Mouse (Mus musculus): ENCODE measurements around the gene Ltbp3.
"Not testable (repeated sequence)": the region's sequence is repeated elsewhere in the genome, so short reads cannot be mapped to it uniquely, and the experiment has no call there.

The Ltbp3 gene

DNA sequence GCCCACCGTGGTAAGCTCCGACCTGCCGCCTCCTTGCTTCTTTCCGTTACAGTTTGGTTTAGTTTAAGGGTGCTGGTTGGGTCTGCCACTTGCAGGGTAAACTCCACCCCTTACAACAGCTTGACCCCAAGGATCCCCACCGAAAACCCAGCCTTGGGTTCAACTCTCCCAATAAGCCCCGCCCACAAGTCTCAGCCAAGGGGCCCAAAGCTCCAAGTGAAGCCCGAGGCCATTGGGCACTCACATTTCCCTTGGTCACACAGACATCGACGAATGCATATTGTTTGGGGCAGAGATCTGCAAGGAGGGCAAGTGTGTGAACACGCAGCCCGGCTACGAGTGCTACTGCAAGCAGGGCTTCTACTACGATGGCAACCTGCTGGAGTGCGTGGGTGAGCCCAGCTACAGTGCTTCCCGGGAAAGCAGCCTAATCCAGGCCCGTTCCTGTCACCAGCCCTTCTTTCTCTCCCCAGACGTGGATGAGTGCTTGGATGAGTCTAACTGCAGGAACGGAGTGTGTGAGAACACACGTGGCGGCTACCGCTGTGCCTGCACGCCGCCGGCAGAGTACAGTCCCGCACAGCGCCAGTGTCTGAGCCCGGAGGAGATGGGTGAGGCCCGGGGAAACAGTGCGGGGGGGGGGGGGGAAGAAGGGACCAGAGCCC, 15.7 kb downstream of the Ltbp3 start:
- no peak for DNase-seq

DNA sequence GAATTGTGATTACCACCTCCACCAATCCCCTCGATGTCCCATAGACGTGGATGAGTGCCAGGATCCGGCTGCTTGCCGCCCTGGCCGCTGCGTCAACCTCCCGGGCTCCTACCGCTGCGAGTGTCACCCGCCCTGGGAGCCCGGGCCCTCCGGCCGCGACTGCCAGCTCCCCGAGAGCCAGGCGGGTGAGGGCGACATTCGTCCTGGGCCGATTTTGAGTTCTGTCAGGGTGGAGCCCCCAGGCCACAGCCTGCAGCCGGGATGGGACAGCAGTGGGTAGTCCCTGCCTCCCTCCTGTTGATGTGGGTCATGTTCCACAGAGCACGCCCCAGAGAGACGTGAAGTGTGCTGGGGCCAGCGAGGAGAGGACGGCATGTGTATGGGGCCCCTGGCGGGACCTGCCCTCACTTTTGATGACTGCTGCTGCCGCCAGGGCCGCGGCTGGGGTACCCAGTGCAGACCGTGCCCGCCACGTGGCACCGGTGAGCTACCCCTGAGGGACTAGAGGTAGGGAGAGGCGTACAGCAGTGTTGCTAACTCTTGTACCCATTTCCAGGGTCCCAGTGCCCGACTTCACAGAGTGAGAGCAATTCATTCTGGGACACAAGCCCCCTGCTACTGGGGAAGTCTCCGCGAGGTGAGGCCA, 16.4 kb downstream of the Ltbp3 start:
- no peak for DNase-seq

DNA sequence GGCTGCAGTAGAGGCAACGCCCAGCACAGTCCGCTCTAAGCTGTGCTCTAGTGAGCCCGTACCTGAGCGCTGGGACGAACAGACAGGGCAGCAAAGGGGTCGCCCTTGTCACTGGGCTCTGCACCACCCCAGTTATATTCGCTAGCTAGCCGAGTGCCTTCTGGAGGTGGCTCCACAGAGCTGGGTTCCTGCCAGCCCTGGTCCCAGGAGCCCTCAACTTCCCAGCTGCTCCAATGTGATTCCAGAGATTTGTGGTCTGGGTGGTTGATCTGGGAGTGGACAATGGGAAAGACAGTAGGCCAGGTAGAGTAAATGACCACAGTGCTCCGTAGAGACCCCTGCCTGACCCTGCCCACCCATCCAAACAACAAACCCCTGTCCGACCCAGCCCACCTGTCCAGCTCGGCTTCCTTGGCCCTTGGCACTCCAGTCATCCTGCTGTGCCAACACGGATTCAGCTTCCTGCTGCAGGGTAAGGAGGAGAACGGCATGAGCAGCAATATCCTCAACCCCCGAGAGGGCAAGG, 18.2 kb downstream of the Ltbp3 start:
- DNase-seq = no peak

DNA sequence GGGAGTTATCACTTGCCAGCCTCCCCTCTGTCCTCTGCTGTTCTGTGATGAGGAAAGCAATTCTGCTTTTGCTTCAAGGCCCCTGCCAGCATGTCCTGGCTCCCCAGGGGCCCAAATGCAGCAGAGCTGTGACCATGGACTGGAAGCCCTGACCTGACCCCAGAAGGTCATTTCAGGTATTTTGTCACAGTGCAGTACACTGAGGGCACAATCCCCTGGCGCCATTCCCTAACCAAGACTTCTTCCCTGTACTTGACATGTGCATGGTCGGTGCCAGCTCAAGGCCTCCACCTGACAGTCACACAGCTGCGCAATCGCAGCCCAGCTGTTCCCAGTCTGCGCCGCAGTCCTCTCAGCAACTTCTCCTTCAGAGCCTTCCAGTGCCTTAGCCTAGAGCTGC, 22.5 kb downstream of the Ltbp3 start:
- DNase-seq = no peak

DNA sequence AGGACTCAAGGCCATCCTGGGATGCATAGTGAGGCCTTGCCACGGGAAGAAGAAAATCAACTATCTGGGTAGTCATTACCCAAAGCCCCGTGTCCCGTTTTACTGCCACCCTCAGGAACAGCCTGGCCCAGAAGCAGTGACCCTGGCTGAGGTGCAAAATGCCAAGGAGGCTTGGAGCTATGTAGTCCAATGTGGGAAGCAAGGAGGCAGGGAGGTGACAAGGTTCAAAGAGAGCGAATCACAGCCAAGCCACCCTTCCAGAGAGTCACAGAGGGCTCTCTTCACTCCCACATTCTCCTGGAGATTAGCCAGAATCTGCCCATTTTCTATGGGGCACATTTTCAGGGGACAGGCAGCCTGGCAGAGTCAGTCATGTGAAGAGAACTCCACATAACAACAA, 26.6 kb downstream of the Ltbp3 start:
- DNase-seq = no peak

DNA sequence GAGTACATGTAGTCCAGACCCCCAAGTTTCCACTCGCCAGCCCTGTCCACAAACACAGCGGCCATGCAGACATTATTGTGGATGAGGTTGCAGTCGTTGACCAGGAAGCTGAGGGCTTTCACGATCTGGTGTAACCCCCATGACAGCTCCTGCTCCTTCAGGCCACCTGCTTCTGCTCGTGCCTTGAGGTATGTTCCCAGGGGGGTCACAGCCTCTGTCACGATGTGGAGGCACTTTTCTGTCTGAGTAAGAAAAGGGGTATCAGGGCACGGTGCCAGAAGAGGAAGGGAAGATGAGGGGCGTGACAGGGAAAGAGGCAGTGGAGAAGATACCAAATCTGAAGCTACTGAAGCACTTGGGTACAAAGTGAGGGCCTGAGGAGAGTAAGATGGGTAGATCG, 29.6 kb downstream of the Ltbp3 start:
- DNase-seq = no peak

DNA sequence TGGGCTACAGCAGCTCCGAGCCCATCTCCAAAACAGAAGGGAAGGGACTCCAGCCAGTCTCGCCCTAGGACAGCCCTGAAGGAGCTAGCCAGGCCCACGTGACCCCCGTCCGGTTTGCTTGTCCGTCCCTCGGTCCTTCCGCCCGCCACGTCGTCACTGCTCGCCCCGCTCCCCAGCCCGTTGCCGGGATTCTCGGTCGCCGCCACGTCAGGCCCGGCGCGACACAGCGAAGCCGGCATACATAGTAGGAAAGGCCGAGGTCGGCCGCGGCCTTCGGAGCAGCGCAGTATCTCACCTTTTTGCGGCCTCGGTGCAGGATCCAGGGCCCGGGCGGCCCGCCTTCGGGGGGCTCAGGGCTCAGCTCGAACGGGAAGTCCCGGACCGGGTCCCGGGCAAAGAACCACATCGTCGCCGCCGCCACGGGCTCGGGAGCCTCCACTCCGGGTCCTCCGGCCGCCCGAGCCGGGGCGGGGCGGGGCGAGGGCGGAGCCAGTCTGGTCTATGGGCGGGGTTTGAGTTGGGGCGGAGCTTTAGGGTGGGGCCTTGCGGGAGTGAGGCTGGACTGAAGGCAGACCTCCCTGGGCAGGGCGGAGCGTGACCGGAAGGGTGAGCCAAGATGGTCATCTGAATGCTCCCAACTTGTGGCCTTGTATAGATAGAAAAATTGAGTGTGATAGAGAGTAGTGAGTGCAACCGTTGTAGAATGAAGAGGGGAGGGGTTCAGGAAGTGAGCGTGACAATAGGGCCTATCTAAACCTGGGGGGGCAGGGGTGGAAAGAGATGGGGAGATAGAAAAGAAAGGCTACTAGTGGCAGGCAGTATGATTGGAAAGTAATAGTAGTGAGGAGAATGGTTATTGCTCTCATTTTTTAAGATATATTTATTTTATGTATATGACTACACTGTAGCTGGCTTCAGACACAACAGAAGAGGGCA, 30.5 kb downstream of the Ltbp3 start, which contains the start of gene Scyl1:
Gene Scyl1, minus strand, starts transcription at position 495 of the 936 bp plus-strand sequence.
- DNase-seq = peak; percentile 96

DNA sequence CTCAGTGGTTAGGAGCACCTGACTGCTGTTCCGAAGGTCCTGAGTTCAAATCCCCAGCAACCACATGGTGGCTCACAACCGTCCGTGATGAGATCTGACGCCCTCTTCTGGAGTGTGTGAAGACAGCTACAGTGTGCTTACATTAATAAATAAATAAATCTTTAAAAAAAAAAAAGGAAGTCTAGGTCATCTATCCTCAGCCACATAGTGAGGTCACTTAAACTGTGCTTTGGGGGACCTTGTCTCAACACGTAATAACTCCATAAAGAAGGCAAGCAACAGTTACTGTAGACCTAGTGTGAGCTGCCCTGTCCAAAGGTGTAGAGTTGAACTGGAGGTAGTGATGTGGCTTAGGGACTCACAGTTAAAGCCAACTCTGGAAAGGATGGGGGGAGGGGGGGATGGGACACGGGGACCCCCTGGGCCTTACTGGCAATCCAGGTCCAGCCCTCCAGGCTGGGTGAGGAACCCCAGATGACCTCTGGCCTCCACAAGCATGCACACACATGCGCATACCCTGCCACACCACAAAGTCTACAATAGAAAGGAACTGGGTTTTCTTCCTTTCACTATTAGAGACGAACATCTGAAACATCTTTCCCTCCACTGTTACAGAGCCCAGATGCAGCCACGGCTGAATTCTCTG, 36.8 kb downstream of the Ltbp3 start:
- DNase-seq = no peak

DNA sequence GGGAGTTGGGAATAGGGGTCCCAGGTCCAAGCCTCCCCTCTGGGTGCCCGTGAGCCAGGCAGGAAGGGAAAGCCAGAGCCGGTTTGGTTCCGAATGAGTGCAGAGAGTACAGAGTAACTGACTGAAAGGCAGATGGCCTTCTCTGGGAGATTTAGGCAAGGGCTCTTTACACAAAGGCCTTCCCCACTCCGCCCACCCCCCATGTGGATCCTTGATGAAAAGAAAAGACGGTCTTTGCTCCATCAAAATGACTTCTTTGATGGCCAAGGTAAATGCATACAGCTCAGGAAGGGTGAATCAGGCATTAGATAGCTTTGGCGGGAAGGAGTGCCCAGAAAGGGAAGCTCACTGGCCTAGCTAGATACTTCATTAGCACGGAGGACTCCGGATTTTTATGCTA, 37.6 kb downstream of the Ltbp3 start:
- no peak for DNase-seq

DNA sequence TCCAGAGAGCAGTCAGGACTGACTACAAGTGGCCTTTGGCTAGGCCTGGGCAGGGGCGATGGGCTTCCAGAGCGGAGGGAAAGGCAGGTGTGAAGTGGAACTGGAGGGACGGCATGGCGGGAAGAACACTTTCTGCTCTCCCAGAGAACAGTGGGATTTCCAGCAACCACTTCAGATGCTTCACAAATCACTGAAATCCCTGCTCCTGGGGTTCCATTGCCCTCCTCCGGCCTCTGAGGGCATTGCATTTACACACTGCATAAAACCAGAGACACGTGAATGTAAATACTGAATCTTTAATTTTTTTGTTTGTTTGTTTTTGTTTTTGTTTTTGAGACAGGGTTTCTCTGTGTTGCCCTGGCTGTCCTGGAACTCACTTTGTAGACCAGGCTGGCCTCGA, 39.5 kb downstream of the Ltbp3 start:
- peak; percentile 74 for DNase-seq

DNA sequence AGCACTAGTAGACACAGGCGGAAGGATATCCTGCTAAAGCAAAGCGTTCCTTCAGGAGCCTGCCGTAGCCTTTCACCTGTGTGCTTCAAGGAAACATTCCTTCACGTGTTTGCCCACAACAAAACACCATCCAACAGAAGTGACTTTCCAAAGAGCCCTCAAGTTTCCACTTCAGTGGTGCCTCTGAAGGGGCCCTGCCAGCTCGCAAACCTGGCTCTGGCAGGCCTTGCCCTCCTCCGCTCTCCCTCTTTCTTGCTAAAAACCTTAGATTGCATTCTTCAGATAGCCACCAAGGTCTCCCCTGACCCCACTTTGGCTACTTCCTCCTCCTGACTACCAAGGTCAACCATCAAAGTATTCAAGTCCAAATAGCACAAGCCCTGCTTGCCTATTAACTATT, 40.8 kb downstream of the Ltbp3 start:
- DNase-seq = peak; percentile 87

DNA sequence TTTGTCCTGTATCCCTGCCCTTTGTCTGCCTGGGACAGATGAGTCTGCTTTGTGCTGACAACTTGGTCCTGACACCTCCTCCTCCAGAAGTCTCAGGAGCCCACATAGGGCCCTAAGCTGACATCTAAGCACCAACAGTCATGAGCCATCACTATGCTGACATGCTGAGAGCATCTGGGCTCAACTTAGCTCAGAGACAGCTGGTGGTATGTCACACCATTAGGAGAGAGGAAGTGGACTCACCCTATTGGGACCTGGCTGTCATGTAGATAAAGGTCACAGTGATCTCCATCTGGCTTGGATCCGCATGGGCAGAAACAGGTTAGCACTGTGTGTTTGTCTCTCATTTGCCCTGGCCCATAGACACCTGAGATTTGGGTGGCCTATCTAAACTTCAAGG, 41.4 kb downstream of the Ltbp3 start:
- no peak for DNase-seq

DNA sequence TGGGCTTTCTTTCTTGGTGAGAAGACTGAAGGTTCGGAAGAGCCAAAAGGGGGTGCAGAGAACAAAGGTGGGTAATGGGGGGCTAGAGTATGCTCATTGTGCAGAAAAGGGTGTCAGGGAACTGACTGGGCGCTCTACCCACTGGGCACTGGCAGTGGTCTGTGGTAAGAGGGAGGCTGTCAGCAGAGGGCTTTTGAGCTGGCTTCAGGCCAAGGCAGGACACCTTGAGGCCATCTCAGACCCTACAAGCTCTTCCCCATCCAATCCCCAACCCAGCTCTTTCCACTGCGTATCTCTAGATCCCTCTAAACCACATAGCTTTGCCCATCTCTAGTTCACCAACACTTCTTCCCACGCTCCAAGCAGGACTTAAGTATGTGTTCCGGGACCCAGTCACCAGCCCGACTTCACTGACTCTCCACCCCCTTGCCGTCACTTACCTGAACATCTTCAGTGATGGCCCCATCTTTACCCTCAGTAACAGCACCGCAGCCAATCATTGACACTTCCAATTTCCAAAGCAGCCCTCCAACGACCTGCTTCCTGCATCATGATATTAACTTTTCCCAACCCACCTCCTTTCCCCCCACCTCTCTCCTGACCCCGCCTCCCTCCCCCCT, 44.4 kb downstream of the Ltbp3 start:
- DNase-seq = no peak

DNA sequence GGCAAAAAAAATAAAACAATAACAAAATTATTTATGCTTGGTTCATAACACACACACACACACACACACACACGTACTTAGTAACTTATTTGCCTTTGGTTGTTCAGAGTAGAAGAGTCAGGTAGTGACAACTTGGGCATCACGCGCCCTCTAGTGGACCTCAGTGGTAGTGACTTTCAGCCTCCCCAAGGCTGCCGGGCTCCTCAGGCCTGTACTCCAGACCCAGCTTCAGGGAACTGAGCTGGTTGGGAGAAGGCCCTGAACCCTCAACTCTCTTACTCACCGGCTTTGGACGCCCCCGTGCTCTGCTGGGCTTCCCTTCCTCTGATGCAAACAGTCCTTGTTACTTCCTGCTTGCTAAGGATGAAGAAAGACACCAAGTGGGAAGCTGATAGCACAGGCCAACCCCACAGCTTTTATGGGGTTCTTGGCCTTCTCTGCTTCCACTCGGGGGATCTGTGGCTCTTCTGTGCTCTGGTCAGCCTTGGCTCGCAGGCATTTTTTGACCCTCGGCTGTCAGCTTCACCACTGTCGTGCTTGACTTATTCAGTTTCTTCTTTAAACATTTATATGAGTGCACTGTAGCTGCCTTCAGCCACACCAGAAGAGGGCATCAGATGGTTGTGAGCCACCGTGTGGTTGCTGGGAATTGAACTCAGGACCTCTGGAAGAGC, 45.9 kb downstream of the Ltbp3 start:
- peak; percentile 96 for DNase-seq

DNA sequence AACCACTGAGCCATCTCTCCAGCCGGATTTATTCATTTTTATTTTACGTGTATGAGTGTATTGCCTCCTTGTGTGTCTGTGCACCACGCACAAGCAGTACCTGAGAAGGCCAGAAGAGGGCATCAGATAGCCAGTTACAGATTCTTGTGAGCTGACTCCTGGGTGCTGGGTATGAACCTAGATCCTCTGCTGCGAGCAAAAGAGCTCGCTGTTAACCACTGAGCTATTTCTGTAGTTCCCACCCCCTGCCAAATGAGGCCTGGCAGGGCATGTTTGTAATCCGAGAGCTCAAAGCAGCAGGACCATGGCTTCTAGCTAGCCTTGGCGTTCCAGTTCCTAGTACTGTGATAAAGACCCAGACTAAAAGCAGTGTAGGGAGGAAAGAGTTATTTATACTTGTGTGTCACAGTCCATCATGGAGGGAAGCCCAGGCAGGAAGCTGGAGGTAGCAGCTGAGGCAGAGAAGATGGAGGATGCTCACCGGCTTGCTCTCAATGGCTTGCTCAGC, 46.5 kb downstream of the Ltbp3 start:
- peak; percentile 93 for DNase-seq

DNA sequence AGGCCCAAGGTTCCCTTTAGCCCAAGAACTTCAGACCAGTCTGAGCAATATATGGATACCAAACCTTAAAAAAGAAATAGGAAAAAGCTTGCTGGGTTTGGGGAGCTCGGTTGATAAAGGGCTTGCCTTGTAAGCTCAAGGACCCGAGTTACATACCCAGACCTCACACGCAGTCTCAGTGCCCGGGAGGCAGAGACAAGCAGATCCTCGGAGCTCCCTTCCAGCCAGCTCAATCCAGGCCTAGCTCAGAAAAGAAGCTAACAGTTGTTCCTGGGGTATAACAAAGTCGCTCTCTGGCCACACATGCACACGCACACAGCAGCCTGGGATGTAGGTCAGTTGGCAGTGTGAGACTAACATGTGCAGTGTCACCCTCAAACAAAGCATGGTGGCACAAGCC, 47.2 kb downstream of the Ltbp3 start:
- no peak for DNase-seq

DNA sequence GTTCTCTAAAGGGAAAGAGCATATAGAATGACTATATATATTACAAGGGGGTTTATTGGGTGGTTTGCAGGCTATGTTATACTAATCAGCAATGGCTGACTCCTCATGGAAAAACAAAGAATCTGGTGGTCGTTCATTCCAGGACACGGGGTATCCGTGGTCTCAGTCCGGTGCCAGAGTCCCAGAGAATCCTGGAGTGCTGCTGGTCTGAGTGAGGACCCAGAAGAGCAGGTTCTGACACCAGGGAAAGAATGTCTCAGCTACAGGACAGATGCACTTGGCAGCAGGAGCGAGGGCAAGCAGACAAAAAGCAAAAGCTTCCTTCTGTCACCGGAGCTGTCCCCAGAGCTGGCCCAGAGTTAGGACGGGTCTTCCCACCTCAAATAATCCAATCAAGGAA, 47.9 kb downstream of the Ltbp3 start:
- no peak for DNase-seq

DNA sequence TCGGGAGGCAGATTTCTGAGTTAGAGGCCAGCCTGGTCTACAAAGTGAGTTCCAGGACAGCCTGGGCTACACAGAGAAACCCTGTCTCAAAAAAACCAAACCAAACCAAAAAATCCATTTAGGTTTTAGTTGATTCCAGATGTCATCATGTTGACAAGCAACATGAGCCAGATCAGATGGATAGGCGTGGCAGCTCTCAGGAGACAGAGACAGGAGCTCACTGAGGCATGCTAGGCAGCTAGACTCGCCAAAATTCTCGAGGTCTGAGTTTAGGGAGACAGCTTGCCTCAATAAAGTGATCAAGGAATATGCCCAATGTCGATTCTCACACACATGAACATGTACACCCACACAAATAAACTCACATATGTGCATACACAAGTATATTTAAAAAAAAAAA, 48.4 kb downstream of the Ltbp3 start:
- DNase-seq = no peak

DNA sequence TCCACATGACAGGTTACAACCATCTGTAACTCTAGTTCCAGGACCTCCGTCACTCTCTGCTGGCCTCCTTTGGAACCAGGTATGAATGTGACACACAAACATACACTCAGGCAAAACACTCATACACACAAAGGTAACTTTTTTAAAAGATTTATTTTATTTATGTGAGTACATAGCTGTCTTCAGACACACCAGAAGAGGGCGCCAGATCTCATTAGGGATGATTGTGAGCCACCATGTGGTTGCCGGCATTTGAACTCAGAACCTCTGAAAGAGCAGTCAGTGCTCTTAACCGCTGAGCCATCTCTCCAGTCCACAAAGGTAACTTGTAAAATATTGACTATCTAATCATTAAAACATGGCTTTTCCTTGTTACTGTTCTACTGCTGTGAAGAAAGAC, 50.6 kb downstream of the Ltbp3 start:
- no peak for DNase-seq

DNA sequence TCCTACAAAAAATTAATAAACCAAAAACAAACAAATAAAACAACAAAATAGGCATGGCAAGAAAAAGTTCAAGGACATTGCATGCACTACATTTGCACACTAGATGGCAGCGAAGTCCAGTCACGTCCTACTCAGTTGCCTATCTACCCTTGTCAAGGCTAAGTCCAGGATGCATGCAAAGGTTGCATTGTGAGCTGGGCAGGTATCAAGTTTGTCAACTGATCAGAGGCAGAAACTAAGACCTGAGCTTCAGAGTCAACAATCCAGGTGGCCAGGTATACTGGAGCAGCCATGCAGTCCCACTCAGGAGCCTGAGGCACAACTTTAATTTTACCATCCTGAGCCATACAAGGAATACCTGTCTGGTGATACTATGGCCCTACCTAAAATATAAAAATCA, 52.4 kb downstream of the Ltbp3 start:
- peak; percentile 87 for DNase-seq

DNA sequence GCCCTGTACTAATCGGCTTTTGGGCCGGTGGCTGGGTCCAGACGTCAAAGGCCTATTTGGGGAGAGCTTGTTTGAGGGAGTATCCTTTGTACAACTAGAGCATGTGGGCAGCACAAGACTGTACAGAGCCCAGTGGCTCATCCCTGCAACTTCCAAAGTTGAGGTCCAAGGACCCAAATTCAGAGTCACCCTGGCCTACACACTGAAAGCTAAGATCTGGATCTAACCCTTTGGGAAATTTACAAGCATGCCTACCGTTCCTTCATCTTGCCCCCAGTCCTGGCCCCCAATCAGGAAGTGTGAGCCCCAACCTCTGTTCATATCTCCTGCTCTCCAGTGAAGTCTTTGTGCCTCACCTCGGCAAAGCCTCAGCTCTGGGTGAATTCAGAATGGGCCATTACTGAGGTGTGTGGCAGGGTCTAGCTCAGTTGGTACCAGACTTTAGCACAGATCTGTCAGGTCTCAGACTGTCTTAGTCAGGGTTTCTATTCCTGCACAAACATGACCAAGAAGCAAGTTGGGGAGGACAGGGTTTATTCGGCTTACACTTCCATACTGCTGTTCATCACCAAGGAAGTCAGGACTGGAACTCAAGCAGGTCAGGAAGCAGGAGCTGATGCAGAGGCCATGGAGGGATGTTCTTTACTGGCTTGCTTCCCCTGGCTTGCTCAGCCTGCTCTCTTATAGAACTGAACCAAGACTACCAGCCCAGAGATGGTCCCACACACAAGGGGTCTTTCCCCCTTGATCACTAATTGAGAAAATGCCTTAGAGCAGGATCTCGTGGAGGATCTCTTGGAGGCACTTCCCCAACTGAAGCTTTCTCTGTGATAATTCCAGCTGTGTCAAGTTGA, 53.4 kb downstream of the Ltbp3 start:
- not testable (repeated sequence) for DNase-seq

Data from lung, postnatal 36 days (tissue).